Mouse (Mus musculus) MEL-GATA-1-ER (cell line): Measurements from ENCODE around the gene Runx1.
A peak's percentile ranks its signal among the peaks of the same experiment; 100 is the strongest.

Experiments used
- DNase-seq: peaks from one replicate; pipeline ENCODE4 v3.0.0-alpha.2; 2012; ENCODE audit warnings: low read depth; ENCODE audit errors: extremely low read depth

The Runx1 gene

GRCm38 (mm10) chr16:92826683-92827082 is 734 bp upstream of the Runx1 start:
- DNase-seq: no peak

- DNase-seq: no peak
Observed at GRCm38 (mm10) chr16:92825204-92825843, 625 bp downstream of the Runx1 start.

- DNase-seq: no peak
Observed at GRCm38 (mm10) chr16:92824723-92825203, 1.2 kb downstream of the Runx1 start.

GRCm38 (mm10) chr16:92824003-92824722 is 1.8 kb downstream of the Runx1 start:
- no peak for DNase-seq

- DNase-seq: no peak
Observed at GRCm38 (mm10) chr16:92823381-92823862, 2.5 kb downstream of the Runx1 start.

- no peak for DNase-seq
Observed at GRCm38 (mm10) chr16:92822676-92823075, 3.3 kb downstream of the Runx1 start.

GRCm38 (mm10) chr16:92821938-92822629 is 3.9 kb downstream of the Runx1 start:
- DNase-seq: peak; percentile 96

- no peak for DNase-seq
Observed at GRCm38 (mm10) chr16:92821596-92821937, 4.4 kb downstream of the Runx1 start.

- DNase-seq: no peak
Observed at GRCm38 (mm10) chr16:92820451-92820850, 5.5 kb downstream of the Runx1 start.

- DNase-seq: no peak
Observed at GRCm38 (mm10) chr16:92818480-92819269, 7.3 kb downstream of the Runx1 start.

- DNase-seq: no peak
Observed at GRCm38 (mm10) chr16:92816092-92816491, 9.9 kb downstream of the Runx1 start.

GRCm38 (mm10) chr16:92815195-92815527 is 10.8 kb downstream of the Runx1 start:
- no peak for DNase-seq

GRCm38 (mm10) chr16:92814366-92815194 is 11.4 kb downstream of the Runx1 start:
- DNase-seq: no peak

- no peak for DNase-seq
Observed at GRCm38 (mm10) chr16:92812405-92812804, 13.5 kb downstream of the Runx1 start.

- no peak for DNase-seq
Observed at GRCm38 (mm10) chr16:92810568-92811240, 15.2 kb downstream of the Runx1 start.

GRCm38 (mm10) chr16:92807772-92808171 is 18.2 kb downstream of the Runx1 start:
- DNase-seq: no peak

- no peak for DNase-seq
Observed at GRCm38 (mm10) chr16:92803076-92803580, 22.8 kb downstream of the Runx1 start.

- peak; percentile 99 for DNase-seq
Observed at GRCm38 (mm10) chr16:92801567-92801966, 24.4 kb downstream of the Runx1 start.

- peak; percentile 88 for DNase-seq
Observed at GRCm38 (mm10) chr16:92800845-92801244, 25.1 kb downstream of the Runx1 start.

- DNase-seq: peak; percentile 24
Observed at GRCm38 (mm10) chr16:92799940-92800339, 26.0 kb downstream of the Runx1 start.
